Mouse (Mus musculus): Measurements from ENCODE around the gene Tbl1xr1. TPM values are rescaled to one million over a fixed set of nuclear protein-coding genes. Genes with fewer than 3 reads are reported as not detected.

The Tbl1xr1 gene
- 19.8 and 24.1 TPM in 2 replicates for polyA plus RNA-seq (2012)

GRCm38 (mm10) chr3:22076561-22076935, at the start of gene Tbl1xr1:
TSS of gene Tbl1xr1 (plus strand) at chr3:22076652.

